Mouse (Mus musculus) myocyte (in vitro differentiated cells): Measurements from ENCODE around the gene Gprasp2. TPM values are rescaled to one million over a fixed set of nuclear protein-coding genes. Genes with fewer than 3 reads are reported as not detected.
"Not testable (repeated sequence)": the region's sequence is repeated elsewhere in the genome, so short reads cannot be mapped to it uniquely, and the experiment has no call there.

ENCODE experiments used
- H3K27me3 ChIP-seq: one replicate; pipeline ENCODE4 v1.6.1; 2011; ENCODE audit not compliant: control insufficient read depth, insufficient read depth, insufficient read length
- H3K36me3 ChIP-seq: one replicate; pipeline ENCODE4 v1.6.1; 2011; ENCODE audit not compliant: control insufficient read depth, insufficient read depth
- H3K4me2 ChIP-seq: one replicate; pipeline ENCODE4 v1.6.1; 2011; ENCODE audit warnings: low read depth, control low read depth
- H3K4me3 ChIP-seq: one replicate; pipeline ENCODE4 v1.5.1; 2011; ENCODE audit warnings: mild to moderate bottlenecking, control low read depth, moderate library complexity
- H3K79me2 ChIP-seq: one replicate; pipeline ENCODE4 v1.6.1; 2011; ENCODE audit not compliant: control insufficient read depth, insufficient read depth
- H3ac ChIP-seq: one replicate; pipeline ENCODE4 v1.6.1; 2011; ENCODE audit not compliant: control insufficient read depth, insufficient read length
- CEBPB ChIP-seq: IDR thresholded peaks from 2 replicates; pipeline ENCODE4 v1.6.1; 2011; ENCODE audit warnings: mild to moderate bottlenecking, moderate library complexity; ENCODE audit not compliant: poor library complexity, insufficient read depth, severe bottlenecking
- E2F4 ChIP-seq: IDR thresholded peaks from one replicate; pipeline ENCODE4 v1.6.1; 2011; ENCODE audit warnings: mild to moderate bottlenecking, control low read depth, moderate library complexity; ENCODE audit not compliant: insufficient read depth
- MYOD1 ChIP-seq, 3 experiments: IDR thresholded peaks; one replicate each; pipeline ENCODE4 v1.6.1; 2011; ENCODE audit warnings: control low read depth in 2 of 3, low read depth in 2 of 3, mild to moderate bottlenecking in 2 of 3, moderate library complexity in 1 of 3; ENCODE audit not compliant: insufficient read length in 2 of 3, control insufficient read depth in 1 of 3
- MYOG ChIP-seq, 3 experiments: IDR thresholded peaks; one replicate each; pipeline ENCODE4 v1.6.1; 2011; ENCODE audit warnings: control low read depth in 2 of 3, low read depth in 2 of 3, mild to moderate bottlenecking in 2 of 3; ENCODE audit not compliant: insufficient read length in 2 of 3, control insufficient read depth in 1 of 3, insufficient read depth in 1 of 3
- POLR2AphosphoS2 ChIP-seq: IDR thresholded peaks from one replicate; pipeline ENCODE4 v1.6.1; 2011; ENCODE audit warnings: low read depth, control low read depth; ENCODE audit not compliant: insufficient read length
- SRF ChIP-seq: IDR thresholded peaks from one replicate; pipeline ENCODE4 v1.6.1; 2011; ENCODE audit warnings: low read depth; ENCODE audit not compliant: control insufficient read depth, insufficient read length
- TCF12 ChIP-seq: IDR thresholded peaks from one replicate; pipeline ENCODE4 v1.6.1; 2011; ENCODE audit warnings: mild to moderate bottlenecking, control low read depth; ENCODE audit not compliant: poor library complexity, insufficient read depth, severe bottlenecking
- TCF3 ChIP-seq: IDR thresholded peaks from one replicate; pipeline ENCODE4 v1.6.1; 2011; ENCODE audit warnings: low read depth, control low read depth; ENCODE audit not compliant: insufficient read length
- polyA plus RNA-seq: library from polyadenylated mRNA; unstranded; fragments of >200 nt; fragmentation: generic; extraction: Trizol; gene quantifications from one replicate; pipeline ENCODE4 v1.2.1, GENCODE M21; 2012; ENCODE audit warnings: missing spikeins

Gene Gprasp2
- 0.14 TPM for polyA plus RNA-seq

- H3K79me2 ChIP-seq, H3ac ChIP-seq, H3K4me3 ChIP-seq, H3K27me3 ChIP-seq, H3K4me2 ChIP-seq, H3K36me3 ChIP-seq: not testable (repeated sequence)
These were observed at the start of gene Gprasp2 for GRCm38 (mm10) chrX:135838521-135839360. Gene Gprasp2 (plus strand): TSS chrX:135839034.

- Histone ChIP-seq H3K27me3 (no peaks in the 10 kb centered on the region), H3K79me2 (no peaks in the 10 kb centered on the region), H3ac (no peak overlapping the region), H3K4me2 (no peak overlapping the region), H3K4me3 (no peak overlapping the region), H3K36me3 (no peaks in the 10 kb centered on the region)
- TF ChIP-seq MYOD1 (IDR thresholded peaks at IDR 0.05; ENCODE audit: control insufficient read depth in 1 of 3, insufficient read length in 2 of 3, low read depth in 2 of 3), result no peak
- TF ChIP-seq SRF, result no peak
- TF ChIP-seq TCF3, result no peak
- no peak for TF ChIP-seq E2F4
- no peak for TF ChIP-seq CEBPB
- no peak for TF ChIP-seq TCF12
- no peak for TF ChIP-seq MYOG (IDR thresholded peaks at IDR 0.05; ENCODE audit: control insufficient read depth in 1 of 3, insufficient read depth in 1 of 3, insufficient read length in 2 of 3, low read depth in 2 of 3)
These were observed 47.3 kb upstream of the Gprasp2 start for GRCm38 (mm10) chrX:135791536-135791935.

- Histone ChIP-seq H3K79me2 (no peaks in the 10 kb centered on the region), H3K4me2 (peak overlapping the region; percentile 34), H3ac (no peak overlapping the region), H3K4me3 (no peak overlapping the region), H3K27me3 (no peaks in the 10 kb centered on the region), H3K36me3 (no peaks in the 10 kb centered on the region)
- TF ChIP-seq TCF3 (no peak), POLR2AphosphoS2 (no peak), TCF12 (peak; percentile 54), MYOD1 (IDR thresholded peaks at IDR 0.05; ENCODE audit: control insufficient read depth in 1 of 3, insufficient read length in 2 of 3, low read depth in 2 of 3) (peak; percentile 79 to 91 (median 91))
These were observed 46.5 kb upstream of the Gprasp2 start for GRCm38 (mm10) chrX:135792326-135792725.

GRCm38 (mm10) chrX:135795591-135796304 is 43.1 kb upstream of the Gprasp2 start:
- not testable (repeated sequence) for H3K79me2 ChIP-seq, H3K4me3 ChIP-seq, H3ac ChIP-seq, H3K4me2 ChIP-seq, H3K36me3 ChIP-seq, H3K27me3 ChIP-seq

GRCm38 (mm10) chrX:135796305-135797211 is 42.3 kb upstream of the Gprasp2 start:
- H3K27me3 ChIP-seq, H3K79me2 ChIP-seq, H3K4me2 ChIP-seq, H3K4me3 ChIP-seq, H3K36me3 ChIP-seq, H3ac ChIP-seq: not testable (repeated sequence)

GRCm38 (mm10) chrX:135797212-135797644 is 41.6 kb upstream of the Gprasp2 start, which contains the start of gene Bhlhb9:
Gene Bhlhb9 (plus strand): TSS chrX:135797594.
- H3K4me3 ChIP-seq, H3K4me2 ChIP-seq, H3K79me2 ChIP-seq, H3K27me3 ChIP-seq, H3ac ChIP-seq, H3K36me3 ChIP-seq: not testable (repeated sequence)
